Mouse (Mus musculus) neural tube, embryonic 14.5 days (tissue): ENCODE measurements around the gene Acbd3. TPM values are rescaled to one million over a fixed set of nuclear protein-coding genes. Genes with fewer than 3 reads are reported as not detected.
A peak's percentile ranks its signal among the peaks of the same experiment; 100 is the strongest.

ENCODE experiments used
- ATAC-seq: fragments of 200-750 bp; cut with Nextera tagmentation; 2 replicates; pipeline ENCODE4 v1.8.0; 2017; ENCODE audit warnings: low read depth, mild to moderate bottlenecking, moderate TSS enrichment, moderate library complexity
- H3K27ac ChIP-seq: fragments of 300-500 bp; sonication (generic); 2 replicates; pipeline ENCODE4 v1.5.1; 2014; ENCODE audit warnings: low read depth, mild to moderate bottlenecking, control low read depth, low read length, moderate library complexity, mixed read lengths
- H3K27me3 ChIP-seq: fragments of 300-500 bp; sonication (generic); 2 replicates; pipeline ENCODE4 v1.6.1; 2014; ENCODE audit warnings: low read length; ENCODE audit not compliant: control insufficient read depth, insufficient read depth
- H3K36me3 ChIP-seq: fragments of 300-500 bp; sonication (generic); 2 replicates; pipeline ENCODE4 v1.6.1; 2014; ENCODE audit warnings: low read length, mixed read lengths; ENCODE audit not compliant: control insufficient read depth, insufficient read depth
- H3K4me1 ChIP-seq: fragments of 300-500 bp; sonication (generic); 2 replicates; pipeline ENCODE4 v1.6.1; 2014; ENCODE audit warnings: low read length; ENCODE audit not compliant: control insufficient read depth, insufficient read depth
- H3K4me2 ChIP-seq: fragments of 300-500 bp; sonication (generic); 2 replicates; pipeline ENCODE4 v1.6.1; 2014; ENCODE audit warnings: mild to moderate bottlenecking, low read depth, low read length, control low read depth
- H3K4me3 ChIP-seq: fragments of 300-500 bp; sonication (generic); 2 replicates; pipeline ENCODE4 v1.5.1; 2014; ENCODE audit warnings: low read depth, low read length, control low read depth, mixed read lengths
- H3K9ac ChIP-seq: fragments of 300-500 bp; sonication (generic); replicated peaks from 2 replicates; pipeline ENCODE4 v1.6.1; 2014; ENCODE audit warnings: low read depth, mild to moderate bottlenecking, control low read depth, low read length, mixed read lengths
- H3K9me3 ChIP-seq: fragments of 300-500 bp; sonication (generic); 2 replicates; pipeline ENCODE4 v1.6.1; 2016; ENCODE audit warnings: low read length; ENCODE audit not compliant: control insufficient read depth
- WGBS: fragments of 180-500 bp; shearing (Covaris S2); extraction: QIAGEN DNeasy Blood & Tissue Kit; methylation state at CpG from one replicate; pipeline ENCODE4 v1.1.7; 2014; 5-methylcytosine and 5-hydroxymethylcytosine counted together
- polyA plus RNA-seq: library from polyadenylated mRNA; unstranded; fragments of >200 nt; fragmentation: Nextera tagmentation; extraction: Ambion mirVana; gene quantifications from 2 replicates; pipeline ENCODE4 v1.2.1, GENCODE M21; 2014

Acbd3 gene
- polyA plus RNA-seq, 1 experiment from 2014 or later = 31.1 TPM

DNA sequence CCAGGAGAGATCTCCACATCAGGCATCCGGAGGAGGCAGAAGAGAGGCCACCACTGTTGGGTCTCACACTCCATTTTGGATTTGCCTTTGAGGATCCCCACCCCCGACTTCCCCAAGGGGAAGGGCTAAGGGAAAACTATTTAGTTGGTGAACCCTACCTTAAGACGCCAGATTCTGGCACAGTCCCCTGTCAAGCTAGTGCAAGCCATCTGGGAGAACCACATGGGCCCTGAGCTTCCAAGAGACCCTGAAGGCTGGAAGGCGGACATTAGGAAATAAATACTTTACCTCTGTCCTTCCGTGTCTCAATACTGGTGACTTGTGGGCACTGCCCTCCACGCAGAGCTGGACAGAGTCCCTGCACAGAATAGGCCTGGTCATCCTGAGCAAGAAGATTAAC lies 50.7 kb downstream of the Acbd3 start:
- no peak overlapping the region for H3K4me3 ChIP-seq
- H3K27me3 ChIP-seq = no peaks in the 10 kb centered on the region; the same call in 1 of the 2 replicates
- 0 out of 2 replicates have a peak, but pooled peaks cover 5% of the 10 kb centered on the region for H3K4me1 ChIP-seq
- ATAC-seq = no peak
- WGBS = 83% methylated on average over 6 of the region's 6 CpGs
- H3K27ac ChIP-seq = no peak overlapping the region
- H3K4me2 ChIP-seq = no peak overlapping the region
- no peaks in the 10 kb centered on the region for H3K36me3 ChIP-seq
- no peak overlapping the region for H3K9ac ChIP-seq
- no peaks in the 10 kb centered on the region for H3K9me3 ChIP-seq

DNA sequence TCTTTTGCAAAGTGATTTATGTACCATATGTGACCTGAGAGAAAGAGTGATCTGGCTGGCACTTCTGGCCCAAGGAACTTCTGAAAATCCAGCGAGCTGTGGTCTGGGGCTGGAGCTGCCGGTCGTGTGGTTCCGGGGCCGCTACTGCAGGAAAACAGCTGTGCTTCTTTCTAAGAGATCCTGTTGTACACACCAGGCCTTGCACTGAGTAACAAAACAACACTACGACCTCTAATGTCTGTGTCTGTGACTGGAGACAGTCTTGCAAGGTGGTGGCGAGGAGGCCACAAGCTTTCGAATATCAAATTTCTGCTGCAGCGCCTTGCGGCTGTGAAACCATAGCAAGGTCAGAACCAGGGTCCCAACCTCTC lies 51.4 kb downstream of the Acbd3 start:
- peak; percentile 44 for ATAC-seq
- 0 out of 2 replicates have a peak, but pooled peaks cover 5% of the 10 kb centered on the region for H3K4me1 ChIP-seq
- peak overlapping the region; percentile 81 for H3K27ac ChIP-seq
- peak overlapping the region; percentile 98 for H3K4me2 ChIP-seq
- H3K36me3 ChIP-seq = no peaks in the 10 kb centered on the region
- no peaks in the 10 kb centered on the region for H3K9me3 ChIP-seq
- peak overlapping the region; percentile 76 for H3K9ac ChIP-seq
- H3K27me3 ChIP-seq = no peaks in the 10 kb centered on the region; the same call in 1 of the 2 replicates
- peak overlapping the region; percentile 64 for H3K4me3 ChIP-seq
- 5% methylated on average over 10 of the region's 10 CpGs for WGBS

DNA sequence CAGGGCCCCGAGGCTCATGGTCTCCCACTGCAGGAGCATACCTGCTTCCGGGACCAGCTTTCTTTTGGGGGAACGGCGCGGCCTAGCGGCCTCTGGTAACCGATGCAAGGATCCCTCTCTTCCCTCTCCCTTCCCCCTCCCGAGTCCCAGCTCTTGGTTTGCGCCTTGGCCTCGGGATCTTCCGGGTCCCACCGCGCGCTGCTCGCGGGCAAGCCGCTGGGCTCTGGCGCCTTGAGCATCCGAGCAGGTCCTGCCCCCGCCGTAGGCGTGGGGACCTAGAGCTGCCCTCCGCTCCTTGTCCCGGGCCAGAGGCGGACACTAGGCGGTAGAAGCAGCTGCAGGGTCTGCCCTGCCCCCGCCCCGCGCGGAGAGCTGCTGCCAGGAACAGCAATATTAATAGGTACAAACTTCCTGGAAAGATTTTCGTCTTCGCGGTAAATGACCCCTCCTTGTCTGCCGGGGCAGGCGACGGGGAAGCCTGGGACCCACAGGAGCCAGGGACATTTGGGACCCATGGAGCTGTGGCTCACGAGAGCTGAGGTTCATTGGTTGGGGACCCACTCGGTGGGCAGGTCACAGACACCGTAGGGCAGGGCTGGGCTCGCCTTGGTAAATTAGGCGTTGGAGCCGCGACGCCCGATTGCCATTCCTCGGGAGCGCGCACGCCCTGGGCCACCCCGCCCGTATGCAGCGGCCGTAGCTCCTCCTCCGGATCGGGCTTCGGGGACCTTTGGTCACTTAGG lies 52.0 kb downstream of the Acbd3 start:
- ATAC-seq = peak; percentile 90
- WGBS = under 1% methylated on average over 54 of the region's 56 CpGs
- Histone ChIP-seq H3K36me3 (no peaks in the 10 kb centered on the region), H3K27ac (peak overlapping the region; percentile 81), H3K4me2 (peak overlapping the region; percentile 98), H3K27me3 (no peaks in the 10 kb centered on the region; the same call in 1 of the 2 replicates), H3K4me3 (peak overlapping the region; percentile 64), H3K4me1 (0 out of 2 replicates have a peak, but pooled peaks cover 5% of the 10 kb centered on the region), H3K9ac (peak overlapping the region; percentile 76), H3K9me3 (no peaks in the 10 kb centered on the region)

DNA sequence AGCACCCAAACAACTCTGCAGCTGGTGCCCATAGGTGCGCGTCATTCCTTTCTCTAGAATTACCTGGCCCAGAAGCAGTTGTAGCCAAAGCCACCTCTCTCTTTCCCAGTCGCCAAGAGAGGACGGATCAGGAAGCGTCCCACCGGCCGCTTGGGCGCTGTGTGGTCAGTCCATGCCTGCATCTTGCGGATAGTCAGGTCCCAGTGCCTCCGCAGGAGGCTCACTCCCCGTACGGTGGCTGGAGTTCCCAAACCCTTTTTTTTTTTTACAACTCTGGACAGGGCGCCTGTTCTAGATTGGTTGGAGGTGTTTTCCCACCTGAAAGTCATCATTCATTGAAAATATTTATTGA lies 52.5 kb downstream of the Acbd3 start:
- H3K9me3 ChIP-seq = no peaks in the 10 kb centered on the region
- peak overlapping the region; percentile 76 for H3K9ac ChIP-seq
- no peaks in the 10 kb centered on the region for H3K36me3 ChIP-seq
- WGBS = under 1% methylated on average over 13 of the region's 13 CpGs
- 0 out of 2 replicates have a peak, but pooled peaks cover 5% of the 10 kb centered on the region for H3K4me1 ChIP-seq
- no peaks in the 10 kb centered on the region; the same call in 1 of the 2 replicates for H3K27me3 ChIP-seq
- peak overlapping the region; percentile 98 for H3K4me2 ChIP-seq
- peak overlapping the region; percentile 81; the same call in 1 of the 2 replicates for H3K27ac ChIP-seq
- no peak; the same call in 1 of the 2 replicates for ATAC-seq
- peak overlapping the region; percentile 64 for H3K4me3 ChIP-seq

DNA sequence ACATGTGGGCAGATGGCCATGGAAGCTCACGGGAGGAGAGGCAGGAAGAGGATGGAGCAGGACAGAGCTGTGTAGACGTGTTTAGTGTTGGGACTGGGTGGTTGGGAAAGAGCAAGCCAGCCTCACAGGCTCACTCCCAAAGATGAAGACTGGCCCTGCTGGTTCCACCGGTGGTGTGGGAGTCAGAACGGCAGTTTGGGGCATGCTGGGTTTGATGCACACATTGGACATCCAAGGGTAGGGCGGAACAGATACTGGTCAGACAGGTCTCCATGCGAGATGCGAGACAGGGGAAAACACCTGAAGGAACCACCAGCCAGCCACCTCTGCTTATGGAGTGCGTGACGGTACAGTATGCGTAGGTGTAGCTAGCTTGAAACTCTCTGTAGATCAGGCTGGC lies 53.1 kb downstream of the Acbd3 start:
- ATAC-seq = no peak
- Histone ChIP-seq H3K27ac (no peak overlapping the region), H3K4me3 (no peak overlapping the region), H3K4me2 (no peak overlapping the region), H3K9ac (no peak overlapping the region), H3K4me1 (0 out of 2 replicates have a peak, but pooled peaks cover 5% of the 10 kb centered on the region), H3K27me3 (no peaks in the 10 kb centered on the region; the same call in 1 of the 2 replicates), H3K9me3 (no peaks in the 10 kb centered on the region), H3K36me3 (no peaks in the 10 kb centered on the region)
- 80% methylated on average over 10 of the region's 10 CpGs for WGBS

DNA sequence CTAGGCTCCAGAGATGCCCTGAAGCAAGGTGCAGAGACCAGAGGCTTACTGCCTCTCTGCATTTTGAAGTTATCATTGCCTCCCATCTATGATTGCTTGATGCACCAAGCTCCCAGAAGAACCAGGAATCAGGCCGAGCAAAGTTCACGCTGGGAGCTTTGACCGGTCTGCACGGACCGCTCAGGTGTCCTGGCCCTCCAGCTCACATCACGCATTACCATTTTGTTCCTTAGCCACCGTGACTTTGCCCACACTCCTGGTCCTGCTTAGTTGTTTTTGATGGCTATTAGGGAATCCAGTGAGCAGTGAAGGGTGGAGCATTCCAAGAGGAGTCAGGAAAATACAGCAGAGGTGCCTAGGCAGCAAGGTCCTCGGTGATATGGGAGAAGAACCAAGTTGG lies 54.4 kb downstream of the Acbd3 start:
- H3K36me3 ChIP-seq = no peaks in the 10 kb centered on the region
- 91% methylated on average over 8 of the region's 8 CpGs for WGBS
- no peak overlapping the region for H3K9ac ChIP-seq
- no peak for ATAC-seq
- no peaks in the 10 kb centered on the region; the same call in 1 of the 2 replicates for H3K27me3 ChIP-seq
- no peak overlapping the region for H3K4me3 ChIP-seq
- no peak overlapping the region for H3K4me2 ChIP-seq
- H3K9me3 ChIP-seq = no peaks in the 10 kb centered on the region
- 0 out of 2 replicates have a peak, but pooled peaks cover 5% of the 10 kb centered on the region for H3K4me1 ChIP-seq
- H3K27ac ChIP-seq = no peak overlapping the region

DNA sequence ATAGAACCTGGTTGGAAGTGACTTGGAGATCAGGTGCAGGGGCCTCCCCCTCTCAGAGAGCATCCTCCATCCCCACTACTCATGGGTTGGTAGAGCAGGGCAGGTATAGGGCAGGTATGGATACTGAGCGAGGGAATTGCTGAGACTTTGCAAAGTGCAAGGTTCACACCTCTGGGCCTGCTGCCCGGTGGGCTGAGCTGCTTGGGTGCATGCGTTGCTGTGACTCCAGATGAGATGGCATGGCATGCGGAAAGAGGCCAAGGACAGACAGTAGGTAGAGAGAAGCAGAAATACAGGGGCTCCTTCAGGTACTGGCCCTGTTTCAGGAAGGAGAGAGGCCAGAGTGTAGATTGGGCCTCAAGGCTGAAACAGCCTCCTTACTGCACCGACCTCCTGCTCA lies 55.4 kb downstream of the Acbd3 start:
- no peak overlapping the region for H3K4me3 ChIP-seq
- no peaks in the 10 kb centered on the region for H3K36me3 ChIP-seq
- H3K4me2 ChIP-seq = no peak overlapping the region
- H3K9me3 ChIP-seq = no peaks in the 10 kb centered on the region
- WGBS = 72% methylated on average over 5 of the region's 5 CpGs
- no peak overlapping the region for H3K27ac ChIP-seq
- no peak for ATAC-seq
- H3K4me1 ChIP-seq = 0 out of 2 replicates have a peak, but pooled peaks cover 5% of the 10 kb centered on the region
- no peaks in the 10 kb centered on the region; the same call in 1 of the 2 replicates for H3K27me3 ChIP-seq
- no peak overlapping the region for H3K9ac ChIP-seq

DNA sequence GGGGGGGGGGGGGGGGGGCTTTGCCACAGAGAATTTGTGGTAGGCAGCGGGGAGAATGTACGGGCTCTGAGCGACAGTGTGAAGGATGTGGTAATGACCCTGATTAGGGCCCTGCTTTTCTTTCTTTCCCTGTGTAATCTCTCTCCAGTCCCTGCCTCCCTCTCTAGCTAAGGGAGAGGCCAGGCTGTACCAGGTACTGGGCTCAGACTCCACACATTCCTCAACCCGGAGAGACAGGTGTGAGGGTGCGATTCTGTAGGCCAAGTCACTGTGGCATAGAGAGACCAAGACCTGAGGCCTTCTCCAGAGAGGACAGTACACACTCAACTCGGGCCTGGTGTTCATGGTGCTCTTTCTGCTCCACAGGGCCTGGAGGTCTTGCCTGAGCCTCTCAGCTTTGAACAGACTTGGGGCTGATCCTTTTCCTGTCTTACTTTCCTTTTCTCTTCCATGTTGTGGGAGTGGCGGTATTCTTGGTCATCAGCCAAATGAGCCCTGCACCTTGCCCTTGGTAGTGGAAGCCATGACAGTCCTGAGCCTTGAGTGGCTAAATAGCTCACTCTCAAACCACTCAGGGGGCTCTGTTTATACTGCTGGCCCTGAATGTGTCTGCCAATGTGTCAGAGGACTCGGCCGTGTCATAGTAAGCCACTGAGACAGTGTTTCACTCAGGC lies 57.2 kb downstream of the Acbd3 start:
- Histone ChIP-seq H3K9ac (no peak overlapping the region), H3K27me3 (no peaks in the 10 kb centered on the region), H3K4me3 (no peak overlapping the region), H3K4me2 (no peak overlapping the region), H3K9me3 (no peaks in the 10 kb centered on the region), H3K36me3 (no peaks in the 10 kb centered on the region), H3K4me1 (no peaks in the 10 kb centered on the region), H3K27ac (no peak overlapping the region; the same call in 1 of the 2 replicates)
- 61% methylated on average over 9 of the region's 9 CpGs for WGBS
- no peak for ATAC-seq

DNA sequence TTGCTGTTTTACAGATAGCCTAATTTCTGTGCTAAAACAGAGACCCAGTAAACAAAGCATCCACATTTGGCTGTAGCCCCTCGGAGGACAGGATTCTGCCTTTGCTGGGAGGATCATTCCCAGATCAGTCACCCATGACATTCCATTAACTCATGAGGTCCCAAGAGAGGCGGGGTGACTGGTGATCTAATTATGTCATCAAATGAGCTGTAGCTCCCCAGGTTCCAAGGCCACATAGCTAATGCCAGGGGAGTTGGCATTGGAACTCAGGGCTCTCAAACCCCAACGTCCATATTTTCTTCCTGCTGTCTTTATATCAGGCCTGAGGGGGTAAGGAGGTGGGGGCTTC lies 57.7 kb downstream of the Acbd3 start:
- H3K4me2 ChIP-seq = no peak overlapping the region
- ATAC-seq = no peak
- no peaks in the 10 kb centered on the region for H3K9me3 ChIP-seq
- no peaks in the 10 kb centered on the region for H3K27me3 ChIP-seq
- H3K27ac ChIP-seq = no peak overlapping the region; the same call in 1 of the 2 replicates
- no peaks in the 10 kb centered on the region for H3K36me3 ChIP-seq
- WGBS = 20% methylated on average over 3 of the region's 3 CpGs
- no peaks in the 10 kb centered on the region for H3K4me1 ChIP-seq
- no peak overlapping the region for H3K9ac ChIP-seq
- H3K4me3 ChIP-seq = no peak overlapping the region
